Mouse (Mus musculus) right cerebral cortex, adult 18-20 months (tissue): ENCODE results near the gene Polr2a.
"Not testable (repeated sequence)": the region's sequence is repeated elsewhere in the genome, so short reads cannot be mapped to it uniquely, and the experiment has no call there.

Source experiments
- DNase-seq: peaks from one replicate; pipeline ENCODE4 v3.0.0; 2022; ENCODE audit warnings: mixed read lengths

The Polr2a gene

DNA sequence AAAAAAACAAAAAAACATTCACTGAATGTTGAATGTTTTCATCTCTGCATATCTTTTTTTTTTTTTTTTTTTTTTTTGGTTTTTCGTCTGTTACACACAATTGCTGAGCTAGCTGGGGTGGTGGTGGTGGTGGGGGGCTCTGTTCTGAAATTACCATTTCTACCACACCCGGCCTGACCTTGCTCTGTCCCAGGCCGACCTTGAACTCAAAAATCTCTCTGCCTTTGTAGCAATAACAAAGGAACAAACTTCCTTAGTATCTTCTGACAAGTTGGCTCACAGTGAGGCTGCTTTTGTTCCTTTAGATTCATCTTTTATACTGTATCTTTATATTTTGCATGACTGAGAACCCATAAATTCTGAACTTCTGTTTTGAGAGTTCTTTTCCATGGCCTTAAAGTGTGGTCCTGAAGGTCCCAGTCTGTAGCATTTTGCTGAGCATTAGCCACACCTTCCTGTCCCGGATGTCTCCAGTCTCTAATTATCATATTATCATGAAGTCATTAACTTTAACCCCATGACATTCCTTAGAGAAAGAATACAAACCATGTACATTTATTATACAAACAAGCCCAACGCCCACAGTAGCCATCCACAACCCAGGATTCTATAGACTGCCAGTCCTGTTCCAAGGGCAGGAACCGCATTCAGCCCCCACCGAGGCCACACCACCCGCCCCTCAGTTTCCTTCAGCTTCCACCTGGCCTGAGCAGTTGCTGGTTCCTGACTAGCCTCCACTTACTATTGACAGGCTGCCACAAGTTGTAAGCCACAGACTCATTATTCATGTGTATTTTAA is 54.4 kb downstream of the Polr2a start:
- DNase-seq, result no peak

DNA sequence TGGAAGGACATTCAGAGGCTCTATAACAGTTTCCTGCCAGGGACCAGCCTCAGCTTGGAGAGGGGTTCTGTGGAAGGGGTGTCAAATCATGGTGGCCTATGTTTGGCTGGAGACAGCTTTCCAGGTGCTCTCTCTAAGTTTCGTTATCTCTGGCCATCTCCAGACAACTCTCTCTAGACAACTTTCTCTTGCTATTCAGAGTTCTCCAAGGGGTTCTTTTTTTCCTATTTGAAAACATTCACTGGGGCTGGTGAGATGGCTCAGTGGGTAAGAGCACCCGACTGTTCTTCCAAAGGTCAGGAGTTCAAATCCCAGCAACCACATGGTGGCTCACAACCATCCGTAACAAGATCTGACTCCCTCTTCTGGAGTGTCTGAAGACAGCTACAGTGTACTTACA is 55.1 kb downstream of the Polr2a start:
- DNase-seq, result not testable (repeated sequence)

DNA sequence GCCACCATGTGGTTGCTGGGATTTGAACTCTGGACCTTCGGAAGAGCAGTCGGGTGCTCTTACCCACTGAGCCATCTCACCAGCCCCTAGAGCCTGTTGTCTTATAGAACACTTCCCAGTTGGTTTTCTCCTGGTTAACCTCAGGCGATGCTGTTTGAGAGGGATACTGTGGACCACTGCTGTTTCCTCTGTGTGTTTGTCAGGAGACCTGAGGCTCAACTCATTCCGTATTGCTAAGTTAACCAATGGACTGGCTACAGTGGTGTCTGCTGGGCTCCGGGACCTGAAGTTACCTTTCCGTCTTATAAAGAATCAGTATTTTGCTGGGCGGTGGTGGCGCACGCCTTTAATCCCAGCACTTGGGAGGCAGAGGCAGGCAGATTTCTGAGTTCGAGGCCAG is 55.6 kb downstream of the Polr2a start:
- not testable (repeated sequence) for DNase-seq

DNA sequence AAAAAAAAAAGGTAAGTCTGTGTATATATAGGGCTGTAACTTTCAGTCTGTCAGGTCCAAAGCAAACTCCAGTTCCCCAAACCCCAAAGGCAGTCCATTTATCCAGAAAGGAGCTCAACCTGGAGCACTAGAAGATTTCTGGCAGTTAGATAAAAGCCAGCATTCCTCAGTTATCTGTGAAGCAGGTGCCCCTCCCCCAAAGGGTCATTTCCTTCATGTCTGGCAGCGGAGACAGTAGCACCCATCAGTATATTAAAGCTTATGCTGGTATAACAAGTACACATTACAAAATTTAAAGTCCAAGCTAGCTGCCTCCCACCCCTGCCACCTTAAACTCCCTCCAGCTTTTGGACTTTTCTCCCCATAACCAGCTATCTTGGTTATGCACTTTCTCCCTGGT is 58.8 kb downstream of the Polr2a start:
- no peak for DNase-seq

DNA sequence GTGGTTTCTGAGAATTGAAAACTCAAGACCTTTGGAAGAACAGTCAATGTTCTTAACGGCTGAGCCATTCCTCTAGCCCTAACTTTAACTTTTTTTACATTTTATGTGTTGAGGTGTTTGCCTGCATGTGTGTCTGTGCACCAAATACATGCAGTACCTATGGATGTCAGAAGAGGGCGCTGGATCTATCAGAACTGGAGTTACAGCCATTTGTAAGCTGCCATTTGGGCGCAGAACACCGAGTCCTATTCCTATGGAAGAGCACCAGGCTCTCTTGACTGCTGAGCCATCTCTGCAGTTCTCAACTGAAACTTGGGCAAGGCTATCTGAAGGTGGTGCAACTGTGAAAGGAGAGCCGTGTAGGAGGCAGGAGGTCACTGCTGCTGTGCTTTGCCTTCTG is 59.9 kb downstream of the Polr2a start:
- no peak for DNase-seq

DNA sequence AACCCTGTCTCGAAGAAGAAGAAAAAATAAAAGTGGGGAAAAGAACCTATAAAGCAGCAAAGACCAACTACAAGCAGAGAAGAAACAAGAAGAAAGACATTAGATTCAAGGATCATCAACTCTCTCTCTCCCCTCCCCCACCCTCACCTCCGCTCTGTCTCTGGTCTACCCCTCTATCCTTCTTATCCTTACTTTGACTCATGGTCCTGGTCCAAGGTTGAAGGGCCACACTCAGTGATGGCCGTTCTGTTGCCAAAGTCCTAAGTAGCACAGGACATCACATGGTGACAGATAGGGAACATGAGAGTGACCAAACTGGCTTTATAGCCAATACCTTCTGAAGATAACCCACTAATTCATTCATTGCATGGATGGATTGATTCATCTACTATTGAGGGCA is 61.0 kb downstream of the Polr2a start:
- DNase-seq, result no peak

DNA sequence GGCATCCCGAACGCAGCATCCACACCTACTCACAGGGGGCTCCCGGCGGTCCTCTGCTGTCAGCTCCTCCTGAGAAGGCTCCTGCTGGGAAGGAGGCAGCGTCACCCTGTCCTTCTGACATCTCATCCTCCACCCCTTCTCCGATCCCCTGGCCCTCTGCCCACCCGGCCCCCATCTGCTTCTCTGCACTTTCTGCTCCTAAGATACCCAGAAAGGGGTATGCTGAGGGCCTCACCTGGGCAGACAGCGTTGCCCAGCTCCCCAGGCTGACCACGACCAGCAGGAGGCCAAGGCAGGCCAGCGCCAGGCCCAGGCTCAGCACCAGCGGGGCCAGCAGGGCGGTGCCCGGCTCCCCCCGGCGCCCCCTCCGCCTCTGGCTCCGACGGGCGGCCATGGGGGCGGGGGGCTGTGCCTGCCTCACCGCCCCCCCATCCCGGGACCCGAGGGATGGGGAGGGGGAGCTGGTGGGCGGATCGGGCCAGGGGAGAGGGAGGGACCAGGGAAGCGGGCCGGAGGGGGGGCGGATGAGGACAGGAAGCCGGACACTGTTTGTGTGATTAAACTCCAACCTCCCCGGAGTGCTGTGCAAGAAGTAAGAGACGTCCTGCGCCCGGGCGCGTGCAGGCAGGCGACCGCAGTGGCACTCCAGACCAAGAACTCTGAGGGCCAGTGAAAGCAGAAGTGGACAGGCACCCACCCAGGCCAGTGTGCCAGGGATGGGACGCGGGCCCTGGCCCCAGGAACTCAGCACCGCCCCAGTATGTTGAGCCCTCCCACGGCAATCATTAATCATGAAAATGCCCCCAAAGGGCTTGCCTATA is 62.9 kb downstream of the Polr2a start, which contains the start of the genes Tnfsf12 and Tnfsfm13:
Gene Tnfsf12, minus strand, starts transcription at position 489 of the 821 bp plus-strand sequence.
Gene Tnfsfm13, minus strand, starts transcription at position 738 of the 821 bp plus-strand sequence.
- DNase-seq, result peak; percentile 55

DNA sequence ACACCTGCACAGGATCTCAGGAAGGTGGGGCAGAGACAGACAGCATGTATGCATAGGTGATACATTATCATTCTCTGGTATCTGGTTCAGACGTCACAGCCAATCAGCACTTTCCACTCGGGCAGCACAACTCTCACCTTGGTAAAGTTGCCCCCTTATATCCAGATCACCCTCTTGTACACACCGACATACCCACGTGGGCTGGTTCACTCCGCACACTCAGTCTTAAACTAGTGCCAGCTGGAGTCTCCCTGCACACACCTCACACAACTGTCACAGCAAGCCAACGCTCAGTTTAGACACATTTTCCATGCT is 63.4 kb downstream of the Polr2a start:
- no peak for DNase-seq

DNA sequence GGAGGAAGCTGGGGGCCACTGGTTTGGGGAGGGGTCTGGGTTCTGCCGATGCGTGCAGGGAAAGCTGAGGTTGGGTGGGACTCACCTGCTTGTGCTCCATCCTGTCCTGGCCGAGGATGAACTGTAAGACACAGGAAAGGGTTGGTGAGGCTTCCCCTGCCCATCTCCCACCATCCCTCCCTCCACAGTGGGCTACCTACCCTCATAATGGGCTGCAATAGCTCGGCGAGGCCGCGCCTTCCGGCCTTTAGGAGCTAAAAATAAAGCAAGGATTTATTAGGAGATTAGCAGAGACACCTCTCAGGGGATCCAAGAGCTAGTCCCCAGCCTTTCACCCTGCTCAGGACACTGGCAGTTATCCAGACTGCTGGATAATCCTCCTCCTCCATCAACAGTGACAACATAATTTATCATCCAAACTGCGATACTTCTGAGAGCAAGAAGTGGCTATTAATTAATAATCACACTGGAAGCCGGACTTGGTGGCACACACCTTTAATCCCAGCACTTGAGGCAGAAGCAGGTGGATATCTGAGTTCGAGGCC is 64.9 kb downstream of the Polr2a start:
- DNase-seq, result no peak

DNA sequence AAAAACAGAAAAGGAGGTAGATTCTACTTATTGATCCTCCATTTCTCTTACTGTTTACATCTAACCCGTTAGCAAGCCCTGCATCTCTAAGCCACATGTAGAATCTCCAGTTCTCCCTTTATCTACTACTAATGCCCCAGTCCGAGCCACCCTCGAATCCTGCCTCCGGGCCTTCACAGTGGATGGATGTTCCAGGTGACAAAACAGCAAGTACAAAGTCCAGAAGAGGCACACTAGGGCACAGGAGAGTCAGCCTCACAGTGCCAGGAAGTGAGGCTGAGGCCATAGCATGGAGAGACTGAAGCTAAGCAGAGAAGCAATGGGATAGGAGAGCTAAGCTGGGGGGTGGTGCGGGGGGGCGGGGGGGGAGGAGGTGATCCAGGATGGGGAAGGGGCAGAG is 65.6 kb downstream of the Polr2a start:
- DNase-seq, result no peak

DNA sequence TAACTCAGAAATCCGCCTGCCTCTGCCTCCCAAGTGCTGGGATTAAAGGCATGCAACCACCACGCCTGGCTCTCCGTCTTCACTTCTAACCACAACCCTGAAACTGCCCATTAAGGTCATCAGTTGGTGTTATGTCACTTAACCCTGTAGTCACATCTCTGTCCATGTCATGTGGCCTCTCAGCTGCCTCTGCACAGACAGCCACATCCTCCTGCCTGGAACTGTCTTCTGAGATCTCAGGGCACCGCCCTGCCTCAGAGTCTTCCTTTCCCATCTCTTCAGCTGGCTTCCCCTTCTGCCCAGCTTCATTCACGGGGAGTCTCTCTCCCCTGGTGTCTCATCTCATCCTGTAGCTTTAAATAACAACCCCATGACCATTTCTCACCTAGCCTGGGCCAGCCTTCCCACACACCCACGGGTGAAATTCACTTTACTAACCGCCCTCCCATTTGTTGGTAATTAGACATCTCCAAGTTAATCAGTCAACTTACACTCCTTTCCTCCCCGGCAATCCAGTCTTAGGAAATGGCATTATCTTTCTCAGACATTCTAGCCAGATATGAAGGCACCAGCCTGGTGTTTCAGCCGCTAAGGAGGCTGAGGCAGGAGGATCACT is 66.1 kb downstream of the Polr2a start:
- DNase-seq, result no peak

DNA sequence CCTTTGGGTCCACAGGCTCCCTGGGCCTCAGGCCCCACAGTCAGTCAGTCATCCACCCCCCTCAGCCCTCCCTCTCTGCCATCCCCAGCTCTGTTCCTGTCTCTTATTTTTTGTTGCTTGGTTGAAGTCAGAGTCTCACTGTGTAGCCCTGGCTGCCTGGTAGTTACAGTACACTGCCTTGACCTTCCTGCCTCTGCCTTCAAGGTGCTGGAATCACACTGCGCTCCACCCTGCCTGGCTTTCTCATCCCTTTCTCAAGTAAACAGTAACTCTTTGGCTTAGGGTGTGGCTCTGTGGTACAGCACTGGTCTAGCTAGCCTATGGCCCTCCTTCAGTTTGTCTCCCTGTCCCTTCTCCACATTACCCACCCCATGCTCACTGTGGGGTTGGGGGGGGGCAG is 68.5 kb downstream of the Polr2a start:
- no peak for DNase-seq

DNA sequence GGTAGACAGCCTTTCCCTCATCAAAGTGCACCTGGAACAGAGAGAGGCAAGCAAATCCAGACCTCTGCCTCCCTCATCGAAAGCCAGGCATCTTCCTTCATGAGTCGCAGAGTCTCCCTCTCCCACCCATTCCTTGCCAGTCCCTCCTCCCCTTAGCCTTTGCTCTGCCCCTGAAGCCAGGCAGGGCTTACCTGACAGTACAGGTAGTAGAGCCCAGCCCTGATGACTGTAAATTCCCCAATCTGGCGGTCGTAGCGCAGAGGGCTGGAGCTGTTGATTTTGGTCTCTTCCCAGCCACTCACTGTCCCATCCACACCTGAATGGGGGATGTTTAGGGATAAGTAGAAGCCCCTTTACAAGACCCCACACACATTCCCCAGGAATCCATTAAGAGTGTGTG is 71.4 kb downstream of the Polr2a start:
- no peak for DNase-seq

DNA sequence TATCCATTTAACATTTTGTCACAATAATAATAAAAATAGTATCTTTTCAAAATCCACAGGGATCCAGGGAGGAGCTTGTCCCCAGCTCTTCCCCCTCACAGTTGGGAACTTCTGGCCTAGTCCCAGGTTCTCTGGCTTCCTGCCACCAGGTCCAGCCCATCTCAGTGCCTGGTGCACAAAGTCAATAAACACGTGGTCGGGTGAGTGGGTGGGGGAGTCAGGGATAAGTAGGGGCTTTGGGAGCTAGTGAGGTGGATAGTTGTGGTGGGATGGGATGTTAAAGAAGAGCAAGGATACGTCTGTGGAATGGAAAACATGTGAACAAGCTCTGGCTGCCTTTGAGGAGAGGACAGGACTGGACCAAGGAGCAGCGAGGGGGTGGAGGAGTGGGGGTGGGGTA is 72.1 kb downstream of the Polr2a start:
- DNase-seq, result no peak

DNA sequence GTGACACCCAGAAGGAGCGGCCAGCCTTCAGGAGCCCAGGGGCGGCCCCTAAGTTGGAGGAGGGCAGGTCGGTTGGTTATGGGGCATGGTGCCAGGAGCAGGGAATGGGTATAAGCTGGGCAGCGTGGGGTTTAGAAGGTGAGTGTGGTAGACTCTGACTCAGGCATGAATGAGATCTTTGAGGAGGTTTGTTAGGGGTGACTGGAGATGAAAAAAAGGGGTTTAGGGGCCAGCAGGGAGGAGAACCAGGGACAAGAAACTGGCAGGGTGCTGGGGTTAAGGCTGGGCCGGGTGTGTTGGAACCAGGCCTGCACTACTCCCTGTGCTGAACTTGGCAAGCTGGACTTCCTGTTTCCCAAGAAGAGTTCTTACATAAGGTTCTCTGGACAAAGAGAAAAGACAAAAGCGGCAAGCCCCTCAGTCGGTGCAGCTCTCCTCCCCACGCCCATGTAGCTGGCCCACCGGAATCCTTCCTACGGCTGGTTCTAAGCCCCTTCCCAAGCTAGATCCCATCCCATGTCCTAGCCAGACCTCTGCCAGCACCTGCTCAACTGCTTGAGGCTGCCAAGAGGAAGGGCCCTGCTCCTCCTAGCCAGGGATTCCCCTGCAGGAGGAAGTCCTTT is 72.8 kb downstream of the Polr2a start, which contains the start of gene Tnfsf13:
Gene Tnfsf13, minus strand, starts transcription at position 259 of the 623 bp plus-strand sequence.
- DNase-seq, result peak; percentile 52

DNA sequence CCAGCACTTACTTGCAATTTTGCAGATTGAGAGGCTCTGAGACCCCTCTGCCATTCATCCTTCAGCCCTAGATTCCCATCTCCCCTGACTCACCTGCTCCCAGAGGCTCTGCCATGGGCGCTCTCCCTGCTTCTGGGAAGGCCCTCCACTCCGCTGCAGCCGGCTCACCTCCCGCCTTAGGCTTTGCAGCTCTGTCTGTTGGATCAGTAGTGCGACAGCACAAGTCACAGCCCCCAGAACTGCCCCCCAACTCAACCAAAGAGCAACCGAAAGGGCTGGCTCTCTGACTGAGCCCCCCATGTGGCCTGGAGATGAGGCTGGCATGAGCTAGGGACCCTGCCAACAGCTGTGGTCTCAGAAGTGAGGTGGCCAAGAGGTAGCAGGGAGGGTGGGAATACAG is 73.5 kb downstream of the Polr2a start:
- no peak for DNase-seq

DNA sequence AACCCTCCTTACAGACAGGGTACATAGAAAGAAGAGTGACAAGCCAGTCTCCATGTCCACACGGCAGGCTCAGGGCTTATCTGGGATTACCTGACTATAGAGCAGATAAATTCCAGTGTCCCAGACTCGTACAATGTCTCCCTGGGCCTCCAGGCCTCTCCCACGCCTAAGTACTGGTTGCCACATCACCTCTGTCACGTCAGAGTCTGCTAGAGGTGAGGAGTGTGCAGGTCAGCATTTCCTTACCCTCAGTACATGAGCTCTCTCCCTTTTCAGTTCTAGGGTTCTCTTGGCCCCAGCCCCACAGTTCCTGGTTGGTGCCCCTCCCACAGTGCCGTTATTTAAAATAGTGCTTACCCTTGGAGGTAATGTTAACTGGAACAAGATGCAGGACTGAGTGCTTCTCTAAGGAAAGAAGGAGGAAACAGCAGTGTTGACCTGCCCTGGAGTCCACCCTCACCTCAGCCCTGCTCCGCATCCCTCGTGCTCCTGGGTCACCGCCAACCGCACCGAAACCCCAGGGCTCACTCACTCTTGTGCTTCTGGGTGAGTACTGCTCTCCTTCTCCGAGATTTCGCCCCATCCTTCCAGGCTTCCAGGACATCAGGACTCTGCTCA is 74.2 kb downstream of the Polr2a start:
- DNase-seq, result no peak
